Mouse (Mus musculus) stomach, embryonic 16.5 days (tissue): ENCODE measurements at regions not wholly inside any gene's neighbourhood (a gene's known extent, or its start where the extent isn't known, plus 50 kb on each side); places are given as distances from the start of the nearest gene placed in this dataset.
A peak's percentile ranks its signal among the peaks of the same experiment; 100 is the strongest.

Experiments
- ATAC-seq: fragments of 200-750 bp; cut with Nextera tagmentation; 2 replicates; pipeline ENCODE4 v1.8.0; 2017; ENCODE audit warnings: moderate number of reproducible peaks, moderate TSS enrichment; ENCODE audit not compliant: insufficient read depth, low FRiP score
- H3K27ac ChIP-seq: fragments of 300-500 bp; sonication (generic); 2 replicates; pipeline ENCODE4 v1.5.1; 2014; ENCODE audit warnings: low read length
- H3K27me3 ChIP-seq: fragments of 300-500 bp; sonication (generic); 2 replicates; pipeline ENCODE4 v1.6.1; 2014; ENCODE audit warnings: low read length, control low read depth, mixed read lengths; ENCODE audit not compliant: control insufficient read depth, insufficient read depth
- H3K36me3 ChIP-seq: fragments of 300-500 bp; sonication (generic); 2 replicates; pipeline ENCODE4 v1.6.1; 2014; ENCODE audit warnings: low read length; ENCODE audit not compliant: control insufficient read depth, insufficient read depth
- H3K4me1 ChIP-seq: fragments of 300-500 bp; sonication (generic); 2 replicates; pipeline ENCODE4 v1.6.1; 2014; ENCODE audit warnings: low read length, control low read depth, mixed read lengths; ENCODE audit not compliant: control insufficient read depth, insufficient read depth
- H3K4me2 ChIP-seq: fragments of 300-500 bp; sonication (generic); 2 replicates; pipeline ENCODE4 v1.6.1; 2014; ENCODE audit warnings: low read depth, low read length, mixed read lengths
- H3K4me3 ChIP-seq: fragments of 300-500 bp; sonication (generic); replicated peaks from 2 replicates; pipeline ENCODE4 v1.5.1; 2014; ENCODE audit warnings: mild to moderate bottlenecking, low read length
- H3K9ac ChIP-seq: fragments of 300-500 bp; sonication (generic); 2 replicates; pipeline ENCODE4 v1.6.1; 2014; ENCODE audit warnings: low read length
- H3K9me3 ChIP-seq: fragments of 300-500 bp; sonication (generic); replicated peaks from 2 replicates; pipeline ENCODE4 v1.6.1; 2016; ENCODE audit warnings: low read length, control low read depth; ENCODE audit not compliant: control insufficient read depth
- WGBS: fragments of 180-500 bp; shearing (Covaris S2); extraction: QIAGEN DNeasy Blood & Tissue Kit; methylation state at CpG from one replicate; pipeline ENCODE4 v1.1.7; 2014; 5-methylcytosine and 5-hydroxymethylcytosine counted together

DNA sequence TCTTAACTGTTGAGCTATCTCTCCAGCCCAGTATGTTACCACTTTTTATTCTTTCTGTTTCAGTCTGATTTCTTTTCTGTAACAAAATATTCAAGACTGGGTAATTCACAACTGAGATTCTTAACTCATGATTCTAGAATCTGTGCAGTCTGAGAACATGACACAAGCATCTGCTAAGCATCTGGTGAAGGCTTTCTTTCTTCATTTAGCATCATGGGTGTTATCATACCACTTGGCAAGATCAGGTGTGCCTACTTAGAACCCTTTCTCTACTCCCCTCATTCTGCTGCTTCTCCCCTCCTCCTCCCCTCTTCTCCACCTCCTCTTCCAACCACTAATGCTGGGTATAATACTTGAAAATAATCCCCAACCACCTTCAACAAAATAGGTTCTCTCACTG lies 62.1 kb upstream of the Pfn2 start:
- Histone ChIP-seq H3K9ac (no peak overlapping the region), H3K4me2 (no peak overlapping the region), H3K4me1 (peaks cover 3% of the 10 kb centered on the region; the same call in 1 of the 2 replicates), H3K27me3 (no peaks in the 10 kb centered on the region), H3K4me3 (no peak overlapping the region), H3K9me3 (no peaks in the 10 kb centered on the region), H3K27ac (no peak overlapping the region), H3K36me3 (no peaks in the 10 kb centered on the region)
- no peak for ATAC-seq

DNA sequence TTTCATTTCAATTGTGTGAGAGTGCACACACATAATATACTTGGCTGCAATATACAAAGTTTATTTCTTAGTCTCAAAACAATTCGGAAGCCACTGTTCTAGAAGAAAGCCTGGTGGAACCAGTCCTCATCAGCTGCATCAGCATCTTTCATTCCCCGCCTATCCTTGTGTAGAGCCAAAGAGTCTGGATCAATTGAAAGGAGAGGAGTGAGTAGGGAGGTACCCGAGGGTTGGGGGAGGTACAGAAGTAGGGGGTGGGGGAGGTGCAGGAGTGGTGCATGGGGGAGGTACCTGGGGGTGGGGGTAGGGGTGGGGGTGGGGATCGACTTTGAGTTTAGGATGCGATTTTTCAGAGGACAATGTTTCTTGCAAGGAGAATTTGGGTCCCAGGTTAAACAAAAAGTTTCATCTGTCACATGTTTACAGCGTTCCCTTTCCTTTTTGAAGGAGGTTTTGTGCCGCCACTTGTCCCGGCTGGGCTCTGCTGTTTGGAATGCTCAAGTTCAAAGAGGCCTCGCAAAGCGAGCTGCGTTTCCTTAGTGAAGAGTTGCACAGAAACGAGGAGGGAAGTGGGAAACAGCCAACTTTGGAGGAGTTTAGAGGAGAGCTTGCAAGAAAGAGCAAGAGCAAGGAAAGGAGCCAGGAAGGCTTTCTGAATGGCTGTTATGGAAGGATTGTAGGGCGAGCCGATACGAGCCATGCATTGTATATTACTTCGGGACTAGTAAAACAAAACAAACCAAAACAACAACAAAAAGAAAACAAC lies 64.1 kb upstream of the Pfn2 start:
- Histone ChIP-seq H3K4me3 (no peak overlapping the region), H3K4me1 (peaks cover 3% of the 10 kb centered on the region; the same call in 1 of the 2 replicates), H3K36me3 (no peaks in the 10 kb centered on the region), H3K27me3 (no peaks in the 10 kb centered on the region), H3K9me3 (no peaks in the 10 kb centered on the region), H3K4me2 (peak overlapping the region; percentile 18), H3K27ac (no peak overlapping the region), H3K9ac (no peak overlapping the region)
- no peak for ATAC-seq
- WGBS: 24% methylated on average over 16 of the region's 16 CpGs

DNA sequence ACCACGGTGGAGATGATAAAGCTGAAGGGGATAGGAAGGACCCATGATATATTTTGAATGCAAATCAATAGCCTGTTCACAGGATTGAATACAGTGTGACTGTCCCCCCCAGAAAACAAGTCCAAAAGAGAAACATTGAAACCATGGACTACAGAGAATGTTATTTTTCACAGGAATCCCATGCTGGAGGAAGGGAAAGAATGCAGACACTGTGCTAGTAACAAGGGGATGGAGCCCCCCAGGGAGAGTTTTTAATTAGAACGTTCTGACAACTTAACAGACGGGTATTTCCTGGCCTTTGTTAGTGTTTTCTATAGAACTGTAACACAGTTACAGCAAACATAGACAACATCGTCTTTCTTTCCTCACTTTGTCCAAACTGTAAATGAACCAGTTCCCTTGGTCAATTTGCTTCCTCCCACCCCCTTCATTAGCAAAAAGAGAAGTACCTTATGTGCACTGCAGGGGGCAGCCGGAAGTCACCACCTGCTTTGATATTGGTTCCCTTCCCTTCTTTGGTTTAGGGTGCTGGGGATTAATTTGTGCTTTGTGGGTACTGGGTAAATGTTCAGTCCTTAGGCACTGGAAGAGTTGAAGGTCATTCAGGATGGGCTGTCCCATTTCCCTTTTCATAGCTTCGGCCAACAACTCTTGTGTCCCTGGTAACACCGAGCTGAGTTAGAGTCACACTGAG lies 64.9 kb upstream of the Pfn2 start:
- ATAC-seq: no peak
- Histone ChIP-seq H3K9ac (no peak overlapping the region), H3K4me3 (no peak overlapping the region), H3K4me2 (peak overlapping the region; percentile 18; the same call in 1 of the 2 replicates), H3K36me3 (no peaks in the 10 kb centered on the region), H3K27me3 (no peaks in the 10 kb centered on the region), H3K9me3 (no peaks in the 10 kb centered on the region), H3K4me1 (peaks cover 3% of the 10 kb centered on the region; the same call in 1 of the 2 replicates), H3K27ac (no peak overlapping the region)
- WGBS: 62% methylated on average over 7 of the region's 7 CpGs

DNA sequence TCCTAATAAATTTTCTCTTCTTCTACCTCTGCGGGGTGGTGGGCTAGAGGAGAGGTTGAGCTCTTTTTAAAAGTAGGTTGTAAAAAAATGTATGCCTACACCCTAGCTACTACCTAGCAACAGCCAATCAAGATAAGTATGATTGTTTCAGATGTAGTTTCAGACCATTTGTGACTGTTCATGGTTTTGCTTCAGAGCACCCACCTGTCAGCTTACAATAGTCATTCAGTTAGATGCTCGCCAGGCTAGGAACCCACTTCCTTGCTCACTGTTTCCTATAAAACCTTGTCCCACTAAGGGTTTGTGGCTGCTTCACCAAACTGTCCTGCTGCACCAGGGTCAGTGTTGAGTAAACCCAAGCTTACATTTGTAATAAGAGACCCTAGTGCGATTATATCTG lies 66.8 kb upstream of the Pfn2 start:
- 85% methylated on average over 3 of the region's 3 CpGs for WGBS
- ATAC-seq: no peak

DNA sequence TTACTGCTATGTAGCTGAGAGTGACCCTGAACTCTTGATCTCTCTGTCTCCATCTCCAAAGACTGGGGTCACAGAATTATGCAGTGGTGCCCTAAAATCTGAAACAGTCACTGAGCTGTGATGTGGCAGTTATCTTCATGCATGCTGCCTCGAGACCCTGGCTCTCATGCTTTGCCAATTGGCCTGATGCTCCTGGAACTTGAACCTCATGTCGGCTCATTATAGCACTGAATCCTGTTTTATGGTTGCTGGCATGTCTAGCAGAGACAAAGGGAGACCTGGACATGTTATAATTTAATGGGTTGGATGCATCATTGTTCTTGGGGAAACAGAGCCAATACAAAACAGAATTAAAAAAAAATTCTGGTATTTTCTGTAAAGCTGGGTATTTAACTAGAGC lies 71.0 kb upstream of the Pfn2 start:
- Histone ChIP-seq H3K4me1 (no peaks in the 10 kb centered on the region), H3K4me2 (no peak overlapping the region), H3K9me3 (no peaks in the 10 kb centered on the region), H3K4me3 (no peak overlapping the region), H3K27me3 (no peaks in the 10 kb centered on the region), H3K36me3 (no peaks in the 10 kb centered on the region), H3K9ac (no peak overlapping the region), H3K27ac (no peak overlapping the region)
- WGBS: 76% methylated on average over 2 of the region's 2 CpGs
- no peak for ATAC-seq

More for the DNA sequence above, 66.8 kb upstream of the Pfn2 start:
- Histone ChIP-seq H3K4me2 (no peak overlapping the region), H3K27me3 (no peaks in the 10 kb centered on the region), H3K9ac (no peak overlapping the region), H3K27ac (no peak overlapping the region), H3K36me3 (no peaks in the 10 kb centered on the region), H3K4me1 (peaks cover 3% of the 10 kb centered on the region; the same call in 1 of the 2 replicates), H3K4me3 (no peak overlapping the region), H3K9me3 (no peaks in the 10 kb centered on the region)

DNA sequence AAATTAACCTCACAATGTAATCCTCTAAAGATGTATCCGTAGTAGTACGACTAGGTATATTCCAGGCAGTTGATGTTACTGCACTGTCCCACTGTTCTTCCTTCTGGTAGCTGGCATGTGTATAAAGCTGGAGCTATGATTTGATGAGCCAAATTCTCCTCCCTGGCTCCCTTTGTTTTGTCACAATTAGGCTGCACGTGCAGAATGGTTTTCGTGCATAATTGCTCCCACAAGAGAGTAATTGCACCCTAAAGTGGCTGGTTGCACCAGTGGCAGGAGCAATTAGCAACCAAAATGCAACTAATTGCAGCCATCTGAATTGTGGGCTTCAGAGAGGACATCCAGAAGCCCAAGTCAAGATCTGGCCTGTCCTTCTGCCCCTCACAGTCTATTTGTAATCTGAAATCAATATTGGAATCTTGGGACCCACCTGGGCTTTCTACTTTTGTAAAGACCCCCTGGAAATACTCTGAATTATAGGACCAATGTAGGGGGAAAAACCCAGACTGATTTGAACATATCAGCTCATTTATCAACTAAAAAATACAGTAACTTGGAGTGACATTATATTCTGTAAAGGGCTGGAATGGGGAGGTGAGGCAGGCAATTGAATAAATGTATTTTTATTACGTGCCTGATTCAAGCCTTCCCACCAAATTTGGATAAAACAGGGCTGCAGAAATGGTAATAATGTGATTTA lies 71.7 kb upstream of the Pfn2 start:
- Histone ChIP-seq H3K27me3 (no peaks in the 10 kb centered on the region), H3K4me1 (no peaks in the 10 kb centered on the region), H3K4me3 (no peak overlapping the region), H3K9ac (no peak overlapping the region), H3K9me3 (no peaks in the 10 kb centered on the region), H3K4me2 (no peak overlapping the region), H3K27ac (no peak overlapping the region), H3K36me3 (no peaks in the 10 kb centered on the region)
- no peak for ATAC-seq
- WGBS: 78% methylated on average over 5 of the region's 5 CpGs

DNA sequence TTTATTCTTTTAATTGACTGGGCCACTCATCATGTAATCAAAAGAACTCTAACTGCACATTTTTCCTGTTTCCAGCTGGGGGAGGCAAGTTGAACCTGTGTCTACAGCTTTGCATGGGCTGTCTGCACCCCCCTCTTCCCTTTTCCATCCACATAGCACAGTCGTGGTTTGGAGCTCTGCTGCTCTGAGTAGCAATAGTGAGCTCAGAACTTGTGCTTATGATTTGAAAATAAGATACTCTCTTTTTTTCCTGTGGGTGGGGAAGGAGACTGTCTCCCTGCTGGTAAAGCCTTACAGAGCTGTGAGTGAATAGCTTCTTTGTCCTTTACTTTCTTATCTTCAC lies 72.2 kb upstream of the Pfn2 start:
- 25% methylated on average over 1 of the region's 1 CpGs for WGBS
- no peak for ATAC-seq

DNA sequence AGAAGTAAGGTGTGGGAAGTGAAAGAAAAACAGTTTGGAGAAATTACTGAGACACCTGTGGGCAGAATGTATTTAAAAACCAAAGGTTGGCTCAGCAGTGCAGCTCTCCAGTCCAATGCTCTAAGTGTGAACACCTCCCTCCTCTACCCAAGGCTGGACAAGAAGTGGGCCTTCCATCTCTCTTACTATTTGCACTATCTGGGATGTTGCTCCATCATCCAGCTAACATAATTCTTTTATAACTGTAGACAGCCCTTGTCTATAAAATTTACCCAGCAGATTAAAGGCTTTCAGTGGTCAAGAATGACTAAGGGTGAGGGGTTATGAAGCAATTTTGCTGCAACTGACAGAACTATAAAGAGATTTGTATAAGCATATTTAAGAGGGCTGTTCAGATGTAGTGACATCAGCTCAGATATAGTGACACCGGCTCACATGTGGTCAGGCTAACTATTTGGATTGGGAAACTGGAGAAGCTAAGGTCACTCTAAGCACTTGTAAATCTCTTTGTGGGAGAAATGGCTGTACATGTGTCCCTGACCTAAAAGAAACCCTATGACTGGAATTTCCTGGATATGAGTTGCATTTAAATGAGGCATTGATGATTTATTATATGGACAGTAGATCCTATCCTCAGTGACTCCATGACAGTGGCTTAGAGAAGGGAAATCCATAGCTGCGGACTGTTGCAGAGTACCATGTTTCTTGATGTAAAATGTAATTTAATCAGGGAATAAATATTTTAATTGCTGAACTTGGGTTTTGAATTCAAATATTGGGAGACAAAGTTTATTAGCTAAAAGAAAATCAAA lies 73.4 kb upstream of the Pfn2 start:
- no peaks in the 10 kb centered on the region for H3K4me1 ChIP-seq
- no peak overlapping the region for H3K9ac ChIP-seq
- WGBS: 77% methylated on average over 2 of the region's 2 CpGs
- no peak for ATAC-seq
- H3K36me3 ChIP-seq: no peaks in the 10 kb centered on the region
- no peaks in the 10 kb centered on the region for H3K9me3 ChIP-seq
- H3K4me2 ChIP-seq: no peak overlapping the region
- no peaks in the 10 kb centered on the region for H3K27me3 ChIP-seq
- H3K4me3 ChIP-seq: no peak overlapping the region
- no peak overlapping the region for H3K27ac ChIP-seq

More for the DNA sequence above, 72.2 kb upstream of the Pfn2 start:
- Histone ChIP-seq H3K9ac (no peak overlapping the region), H3K27me3 (no peaks in the 10 kb centered on the region), H3K4me2 (no peak overlapping the region), H3K27ac (no peak overlapping the region), H3K36me3 (no peaks in the 10 kb centered on the region), H3K4me3 (no peak overlapping the region), H3K4me1 (no peaks in the 10 kb centered on the region), H3K9me3 (no peaks in the 10 kb centered on the region)
